Mouse (Mus musculus) thymus, adult 2 months (tissue): ENCODE results near the gene Tars2. TPM values are rescaled to one million over a fixed set of nuclear protein-coding genes. Genes with fewer than 3 reads are reported as not detected.
"Not testable (repeated sequence)": the region's sequence is repeated elsewhere in the genome, so short reads cannot be mapped to it uniquely, and the experiment has no call there.

Source experiments
- DNase-seq: peaks from one replicate; pipeline ENCODE4 v3.0.0; 2021
- H3K27ac ChIP-seq: fragments of 200-500 bp; 2 replicates; pipeline ENCODE4 v1.5.1; 2012; ENCODE audit warnings: low read length, control low read depth; ENCODE audit not compliant: control insufficient read depth, insufficient read depth
- H3K27me3 ChIP-seq: fragments of 200-500 bp; 2 replicates; pipeline ENCODE4 v1.6.1; 2012; ENCODE audit warnings: mild to moderate bottlenecking, low read length, moderate library complexity, mixed read lengths; ENCODE audit not compliant: control insufficient read depth, insufficient read depth
- H3K36me3 ChIP-seq: fragments of 200-500 bp; 2 replicates; pipeline ENCODE4 v1.6.1; 2012; ENCODE audit warnings: mild to moderate bottlenecking, low read length, moderate library complexity; ENCODE audit not compliant: control insufficient read depth, insufficient read depth
- H3K4me1 ChIP-seq: fragments of 200-500 bp; replicated peaks from 2 replicates; pipeline ENCODE4 v1.6.1; 2012; ENCODE audit warnings: low read length; ENCODE audit not compliant: control insufficient read depth, insufficient read depth
- H3K4me3 ChIP-seq: fragments of 200-500 bp; 2 replicates; pipeline ENCODE4 v1.5.1; 2012; ENCODE audit warnings: mild to moderate bottlenecking, low read length, control low read depth, moderate library complexity; ENCODE audit not compliant: control insufficient read depth, insufficient read depth
- CTCF ChIP-seq: fragments of 200-500 bp; IDR thresholded peaks from 2 replicates; pipeline ENCODE4 v1.5.1; 2012; ENCODE audit warnings: mild to moderate bottlenecking, control low read depth, low read length, moderate library complexity, borderline replicate concordance; ENCODE audit not compliant: control insufficient read depth, poor library complexity, insufficient read depth; ENCODE audit errors: extremely low read depth
- POLR2A ChIP-seq: fragments of 200-500 bp; IDR thresholded peaks from 2 replicates; pipeline ENCODE4 v1.6.1; 2012; ENCODE audit warnings: mild to moderate bottlenecking, low read length, control low read depth, moderate library complexity; ENCODE audit not compliant: control insufficient read depth, poor library complexity, insufficient read depth; ENCODE audit errors: extremely low read depth
- WGBS: fragments of 180-500 bp; shearing (Covaris S2); methylation state at CpG from one replicate; pipeline ENCODE4 v1.1.7; 2018; 5-methylcytosine and 5-hydroxymethylcytosine counted together
- polyA plus RNA-seq: library from polyadenylated mRNA; depleted of rRNA; stranded (reverse); fragments of >200 nt; gene quantifications from 2 replicates; pipeline ENCODE4 v1.2.3, GENCODE M21; 2012; rRNA removed

Gene Tars2
- 43.3 and 44.1 TPM in 2 replicates for polyA plus RNA-seq

DNA sequence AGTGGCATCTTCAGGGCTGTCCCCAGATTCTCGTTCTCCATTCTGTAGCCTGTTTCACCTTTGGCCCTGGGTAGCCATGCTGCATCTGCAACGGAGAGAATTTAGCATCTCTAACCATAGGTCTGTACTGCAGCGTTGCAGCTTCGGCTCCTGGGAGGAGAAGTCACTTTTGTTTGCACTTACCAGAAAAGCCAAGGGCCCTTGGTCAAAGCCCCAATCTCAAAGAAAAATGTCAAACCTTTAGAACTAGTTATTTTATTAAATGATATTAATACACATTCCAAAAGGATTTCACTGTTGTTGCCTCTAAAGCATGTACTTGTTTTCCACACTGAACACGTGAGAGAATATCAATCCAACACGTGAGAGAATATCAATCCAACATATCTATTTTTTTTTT is at the start of gene Tars2:
TSS of gene Tars2 (minus strand) at position 101 of the 400 bp plus-strand sequence.
- Histone ChIP-seq H3K36me3 (peaks cover 15% of the 10 kb centered on the region), H3K4me1 (peaks cover 3% of the 10 kb centered on the region; the same call in 1 of the 2 replicates), H3K4me3 (no peak within 1 kb of the TSS), H3K27ac (no peak within 1 kb of the TSS), H3K27me3 (no peaks in the 10 kb centered on the region)
- 97% methylated on average over 6 of the region's 6 CpGs for WGBS
- DNase-seq = no peak
- TF ChIP-seq POLR2A = no peak
- no peak for TF ChIP-seq CTCF

DNA sequence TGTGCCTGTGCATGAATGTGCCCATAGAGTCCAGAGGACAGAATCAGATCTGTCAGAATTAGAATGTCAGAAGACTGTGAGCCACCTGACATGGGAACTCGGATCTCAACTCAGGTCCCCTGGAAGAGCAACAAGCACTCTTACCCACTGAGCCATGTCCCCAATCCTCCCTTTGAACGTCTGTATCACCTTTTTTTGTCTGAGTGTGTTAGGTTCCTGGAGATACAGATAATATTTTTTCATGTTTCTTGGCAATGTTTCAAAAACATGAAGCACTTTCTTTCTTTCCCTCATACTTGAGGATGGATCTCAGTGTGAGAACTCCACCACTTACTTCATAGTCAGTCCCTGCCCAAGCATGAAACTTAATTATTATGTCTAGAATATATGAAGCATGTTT is 48.4 kb upstream of the Tars2 start:
- 69% methylated on average over 2 of the region's 2 CpGs for WGBS
- no peaks in the 10 kb centered on the region for H3K36me3 ChIP-seq
- H3K4me3 ChIP-seq = no peak overlapping the region

GRCm38 (mm10) chr3:95807630-95808029 is 47.6 kb upstream of the Tars2 start:
- 93% methylated on average over 6 of the region's 6 CpGs for WGBS
- not testable (repeated sequence) for H3K4me3 ChIP-seq, H3K36me3 ChIP-seq, H3K27ac ChIP-seq, DNase-seq, H3K27me3 ChIP-seq, H3K4me1 ChIP-seq

More for the DNA sequence above, 48.4 kb upstream of the Tars2 start:
- no peaks in the 10 kb centered on the region for H3K27me3 ChIP-seq
- TF ChIP-seq CTCF (no peak), POLR2A (no peak)
- H3K27ac ChIP-seq = no peak overlapping the region
- no peak for DNase-seq
- no peaks in the 10 kb centered on the region for H3K4me1 ChIP-seq

GRCm38 (mm10) chr3:95806677-95807076 is 46.7 kb upstream of the Tars2 start:
- TF ChIP-seq POLR2A (no peak), CTCF (no peak)
- 72% methylated on average over 1 of the region's 1 CpGs for WGBS
- DNase-seq = no peak
- Histone ChIP-seq H3K36me3 (no peaks in the 10 kb centered on the region), H3K4me1 (no peaks in the 10 kb centered on the region), H3K27me3 (no peaks in the 10 kb centered on the region), H3K27ac (no peak overlapping the region), H3K4me3 (no peak overlapping the region)

DNA sequence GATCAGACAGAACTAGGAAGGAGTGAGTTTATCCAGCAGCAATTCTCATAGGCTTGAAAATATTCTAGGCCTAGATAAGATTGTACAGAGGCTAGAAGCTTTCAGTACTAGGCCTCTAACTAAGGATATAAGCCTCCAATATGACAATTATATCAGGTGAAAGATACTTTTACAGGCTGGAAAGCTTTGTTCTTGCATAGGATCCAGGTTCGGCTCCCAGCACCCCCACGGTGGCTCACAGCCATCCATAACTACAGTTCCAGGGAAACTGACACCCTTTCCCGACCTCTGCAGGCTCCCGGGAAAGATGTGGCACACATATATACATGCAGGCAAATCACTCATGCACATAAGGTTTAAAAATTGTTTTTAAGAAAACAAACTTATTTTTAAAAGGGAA is 43.8 kb upstream of the Tars2 start:
- H3K4me3 ChIP-seq = no peak overlapping the region
- no peaks in the 10 kb centered on the region for H3K27me3 ChIP-seq
- 96% methylated on average over 4 of the region's 4 CpGs for WGBS
- TF ChIP-seq POLR2A (no peak), CTCF (no peak)
- no peaks in the 10 kb centered on the region for H3K36me3 ChIP-seq
- H3K27ac ChIP-seq = no peak overlapping the region
- DNase-seq = no peak
- no peaks in the 10 kb centered on the region for H3K4me1 ChIP-seq

DNA sequence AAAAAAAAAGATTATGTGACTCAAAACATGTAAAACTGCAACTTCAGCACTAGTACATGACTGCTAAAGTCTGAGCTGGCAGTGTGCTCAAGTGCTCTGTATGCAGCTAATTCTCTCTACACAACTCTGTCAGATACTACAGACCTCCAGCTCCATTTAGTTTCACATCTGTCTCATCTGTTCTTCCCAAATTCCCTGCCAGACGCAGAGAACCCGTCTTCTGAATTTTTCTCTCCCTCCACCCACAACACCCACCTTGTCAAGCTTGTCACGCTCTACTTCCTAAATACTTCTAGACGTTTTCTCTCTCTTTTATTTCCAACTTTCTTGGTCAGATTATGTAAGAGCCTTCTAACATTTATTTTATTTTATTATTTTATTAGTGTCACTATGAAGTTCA is 38.8 kb upstream of the Tars2 start:
- TF ChIP-seq CTCF (no peak), POLR2A (no peak)
- no peaks in the 10 kb centered on the region for H3K27me3 ChIP-seq
- no peak overlapping the region for H3K27ac ChIP-seq
- peaks cover 7% of the 10 kb centered on the region for H3K4me1 ChIP-seq
- no peak for DNase-seq
- 84% methylated on average over 4 of the region's 4 CpGs for WGBS
- H3K4me3 ChIP-seq = no peak overlapping the region
- H3K36me3 ChIP-seq = no peaks in the 10 kb centered on the region

DNA sequence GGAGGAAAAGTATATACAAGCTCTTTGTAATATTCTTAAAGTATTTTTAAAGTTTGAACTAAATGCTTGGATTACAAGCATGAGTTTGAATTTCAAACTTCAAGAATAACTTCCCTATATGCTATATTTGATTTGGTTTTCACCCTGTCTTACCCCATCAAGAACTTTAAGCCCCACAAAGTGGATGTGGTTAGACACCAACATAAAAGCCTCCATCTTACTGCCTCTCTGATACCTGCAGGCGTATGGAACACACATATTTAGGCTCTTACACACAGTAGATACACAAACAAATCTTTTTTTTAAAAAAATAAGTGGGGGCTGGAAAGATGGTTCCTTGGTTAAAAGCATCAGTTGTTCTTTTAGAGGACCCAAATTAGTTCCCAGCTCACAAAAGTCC is 34.3 kb upstream of the Tars2 start:
- Histone ChIP-seq H3K4me1 (peaks cover 7% of the 10 kb centered on the region), H3K27me3 (no peaks in the 10 kb centered on the region), H3K27ac (no peak overlapping the region), H3K4me3 (no peak overlapping the region), H3K36me3 (no peaks in the 10 kb centered on the region)
- peak; percentile 11 for DNase-seq
- TF ChIP-seq POLR2A = no peak
- TF ChIP-seq CTCF = no peak
- 5% methylated on average over 1 of the region's 1 CpGs for WGBS
